ENCODE assay signal across 14 mouse cellular contexts in genomic region chr8:125518951-125519350, GRCm38 (mm10). TPM values are rescaled to one million over a fixed set of nuclear protein-coding genes. Genes with fewer than 3 reads are reported as not detected.
A peak's percentile ranks its signal among the peaks of the same experiment; 100 is the strongest.
DNase-seq lines count a peak whose midpoint lies in the region; ATAC-seq and TF ChIP-seq lines count a peak whose summit lies in the region.
"Had no signal": no experiment of that assay in that cellular context is flagged by ENCODE, and none has a peak within 500 bp of the region (broad histone marks: within the 10 kb centered on the region; RNA-seq: fewer than 3 reads in every experiment).

No protein-coding gene starts in this region.

- intact Hi-C loops in heart, postnatal 14 days (cut with DNase I) = no loop called here
- intact Hi-C loops in left cerebral cortex, postnatal 4 days (cut with DNase I) = no loop called here

- ATAC-seq in heart, embryonic 12.5 days (ENCODE audit: insufficient number of reproducible peaks, low FRiP score) = no peak
- no peak for ATAC-seq in kidney, postnatal 0 days (replicated peaks; ENCODE audit: low FRiP score, low read depth)
- ATAC-seq: midbrain, embryonic 13.5 days had no signal

- no peak overlapping the region for H3K4me3 ChIP-seq in heart, embryonic 12.5 days
- H3K4me3 ChIP-seq in kidney, postnatal 0 days (replicated peaks; ENCODE audit: low read depth, low read length) = no peak overlapping the region
- no peak overlapping the region for H3K4me3 ChIP-seq in brown adipose tissue, adult 24 weeks (ENCODE audit: insufficient read depth, low read depth, low read length)
- H3K4me3 ChIP-seq in thymus, adult 2 months (ENCODE audit: control insufficient read depth, insufficient read depth, low read length) = no peak overlapping the region
- H3K4me3 ChIP-seq: hindbrain, embryonic 13.5 days; kidney, embryonic 15.5 days; limb, embryonic 15.5 days; midbrain, embryonic 13.5 days had no signal

- H3K27ac ChIP-seq in heart, embryonic 12.5 days (ENCODE audit: poor library complexity, severe bottlenecking) = peak overlapping the region; percentile 55
- H3K27ac ChIP-seq in kidney, postnatal 0 days = 0 out of 2 replicates have a peak overlapping the region, but pooled peaks have one; percentile 3
- H3K27ac ChIP-seq in brown adipose tissue, adult 24 weeks (replicated peaks; ENCODE audit: low read depth, low read length) = peak overlapping the region; percentile 79
- H3K27ac ChIP-seq in thymus, adult 2 months (ENCODE audit: control insufficient read depth, insufficient read depth, low read length) = no peak overlapping the region
- H3K27ac ChIP-seq: hindbrain, embryonic 13.5 days; limb, embryonic 15.5 days; midbrain, embryonic 13.5 days; stomach, postnatal 0 days had no signal

- TF ChIP-seq CTCF in kidney, postnatal 0 days (IDR thresholded peaks at IDR 0.05; ENCODE audit: low read depth) = no peak
- TF ChIP-seq CTCF in thymus, adult 2 months (IDR thresholded peaks at IDR 0.05; ENCODE audit: borderline replicate concordance, control insufficient read depth, extremely low read depth, insufficient read depth, low read length, poor library complexity) = no peak

- H3K36me3 ChIP-seq in heart, embryonic 12.5 days = 0 out of 2 replicates have a peak, but pooled peaks cover 4% of the 10 kb centered on the region
- H3K36me3 ChIP-seq in kidney, postnatal 0 days (ENCODE audit: insufficient read depth, low read length) = no peaks in the 10 kb centered on the region
- H3K36me3 ChIP-seq in thymus, adult 2 months (ENCODE audit: control insufficient read depth, insufficient read depth, low read length) = no peaks in the 10 kb centered on the region
- H3K36me3 ChIP-seq: hindbrain, embryonic 13.5 days; kidney, embryonic 15.5 days; limb, embryonic 15.5 days; midbrain, embryonic 13.5 days had no signal

- H3K4me1 ChIP-seq in heart, embryonic 12.5 days (replicated peaks) = peaks cover 90% of the 10 kb centered on the region
- H3K4me1 ChIP-seq in kidney, postnatal 0 days (replicated peaks; ENCODE audit: insufficient read depth, low read length) = 0 out of 2 replicates have a peak, but pooled peaks cover 21% of the 10 kb centered on the region
- peaks cover 48% of the 10 kb centered on the region for H3K4me1 ChIP-seq in brown adipose tissue, adult 24 weeks (ENCODE audit: control insufficient read depth, insufficient read depth, insufficient read length, low read length)
- peaks cover 37% of the 10 kb centered on the region for H3K4me1 ChIP-seq in thymus, adult 2 months (replicated peaks; ENCODE audit: control insufficient read depth, insufficient read depth, low read length)

- 66% methylated on average over 4 of the region's 4 CpGs for WGBS in heart, embryonic 12.5 days
- WGBS in kidney, postnatal 0 days = 66% methylated on average over 4 of the region's 4 CpGs
- 78% methylated on average over 4 of the region's 4 CpGs for WGBS in thymus, adult 2 months

- no peaks in the 10 kb centered on the region for H3K9me3 ChIP-seq in heart, embryonic 12.5 days (replicated peaks)
- H3K9me3 ChIP-seq in kidney, postnatal 0 days (replicated peaks; ENCODE audit: low read length) = no peaks in the 10 kb centered on the region
- H3K9me3 ChIP-seq: hindbrain, embryonic 13.5 days; kidney, embryonic 15.5 days; limb, embryonic 15.5 days; midbrain, embryonic 13.5 days had no signal

- H3K27me3 ChIP-seq in heart, embryonic 12.5 days (replicated peaks) = no peaks in the 10 kb centered on the region
- H3K27me3 ChIP-seq in kidney, postnatal 0 days (ENCODE audit: insufficient read depth, low read length) = no peaks in the 10 kb centered on the region
- H3K27me3 ChIP-seq in thymus, adult 2 months (ENCODE audit: control insufficient read depth, insufficient read depth, low read length) = no peaks in the 10 kb centered on the region
- H3K27me3 ChIP-seq: hindbrain, embryonic 13.5 days; kidney, embryonic 15.5 days; limb, embryonic 15.5 days; midbrain, embryonic 13.5 days had no signal

- H3K4me2 ChIP-seq in heart, embryonic 12.5 days = no peak overlapping the region
- no peak overlapping the region for H3K4me2 ChIP-seq in kidney, postnatal 0 days (ENCODE audit: low read length)
- H3K4me2 ChIP-seq: hindbrain, embryonic 13.5 days; kidney, embryonic 15.5 days; limb, embryonic 15.5 days; lung, embryonic 14.5 days; midbrain, embryonic 13.5 days had no signal

- DNase-seq in heart, postnatal 14 days = no peak
- no peak for DNase-seq in kidney, postnatal 0 days (ENCODE audit: low spot score)
- DNase-seq in kidney, postnatal 25 days = no peak
- DNase-seq in cerebellum, postnatal 36 days = peak; percentile 46 to 60
- DNase-seq in left cerebral cortex, postnatal 4 days = no peak
- no peak for DNase-seq in thymus, adult 2 months

- no peak overlapping the region for H3K9ac ChIP-seq in heart, embryonic 12.5 days
- no peak overlapping the region for H3K9ac ChIP-seq in kidney, postnatal 0 days (ENCODE audit: low read depth, low read length)
- H3K9ac ChIP-seq: hindbrain, embryonic 13.5 days; kidney, embryonic 15.5 days; limb, embryonic 15.5 days; lung, embryonic 14.5 days; midbrain, embryonic 13.5 days had no signal

- no peak for TF ChIP-seq POLR2A in thymus, adult 2 months (IDR thresholded peaks at IDR 0.05; ENCODE audit: control insufficient read depth, extremely low read depth, insufficient read depth, low read length, poor library complexity)

RNA-seq across cellular contexts. Expression of gene Sipa1l2, which starts 50.7 kb away (rescaled TPM):
- 32.8 and 36.0 TPM in 2 replicates for polyA plus RNA-seq in heart, embryonic 12.5 days (2016; fragmentation: Nextera tagmentation; extraction: Ambion mirVana)
- total RNA-seq in heart, postnatal 14 days (2021) = 10 to 100 TPM; 46.6 to 48.3 TPM
- polyA plus RNA-seq in kidney, postnatal 0 days (2015; fragmentation: Nextera tagmentation; extraction: Ambion mirVana) = 8.2 and 9.4 TPM in 2 replicates
- polyA plus RNA-seq in brown adipose tissue, adult 24 weeks (2012; ENCODE audit: insufficient read depth, insufficient read length, missing spikeins) = 2.4 and 3.5 TPM in 2 replicates
- total RNA-seq in left cerebral cortex, postnatal 4 days (2021) = 10 to 100 TPM; 43.2 to 46.9 TPM
- 10.9 and 11.7 TPM in 2 replicates for polyA plus RNA-seq in thymus, adult 2 months (2012; rRNA removed)

Comparison
In these comparisons a context has a peak if more than half of its experiments do, and no peak if none do; other contexts are left out.
1. DNase-seq: peak in cerebellum, postnatal 36 days (2 of 2); none in heart, postnatal 14 days (0 of 2), kidney, postnatal 0 days (single experiment), kidney, postnatal 25 days (0 of 2), left cerebral cortex, postnatal 4 days (single experiment) and thymus, adult 2 months (single experiment).